Mouse (Mus musculus) ES-Bruce4 (cell line): ENCODE measurements around the gene 1700069L16Rik. TPM values are rescaled to one million over a fixed set of nuclear protein-coding genes. Genes with fewer than 3 reads are reported as not detected.

ENCODE experiments used
- H3K27ac ChIP-seq: 2 replicates; pipeline ENCODE4 v1.5.1; 2012; ENCODE audit warnings: low read length, inconsistent platforms; ENCODE audit not compliant: insufficient read depth
- H3K27me3 ChIP-seq: 2 replicates; pipeline ENCODE4 v1.6.1; 2012; ENCODE audit warnings: mild to moderate bottlenecking, low read length, inconsistent platforms; ENCODE audit not compliant: control insufficient read depth, poor library complexity, insufficient read depth, severe bottlenecking
- H3K36me3 ChIP-seq: 2 replicates; pipeline ENCODE4 v1.6.1; 2012; ENCODE audit warnings: inconsistent platforms, mild to moderate bottlenecking, low read length, moderate library complexity; ENCODE audit not compliant: control insufficient read depth, poor library complexity, insufficient read depth, severe bottlenecking
- H3K4me1 ChIP-seq: one replicate; pipeline ENCODE4 v1.8.1; 2011; ENCODE audit warnings: low read length; ENCODE audit not compliant: control insufficient read depth, insufficient read depth
- H3K4me3 ChIP-seq: 2 replicates; pipeline ENCODE4 v1.5.1; 2011; ENCODE audit warnings: low read depth, mild to moderate bottlenecking, low read length
- H3K9ac ChIP-seq: 2 replicates; pipeline ENCODE4 v1.6.1; 2012; ENCODE audit warnings: low read depth, mild to moderate bottlenecking, inconsistent platforms; ENCODE audit not compliant: poor library complexity, severe bottlenecking
- H3K9me3 ChIP-seq: replicated peaks from 2 replicates; pipeline ENCODE4 v1.6.1; 2012; ENCODE audit warnings: mild to moderate bottlenecking, low read length, inconsistent platforms; ENCODE audit not compliant: control insufficient read depth, poor library complexity, insufficient read depth, severe bottlenecking
- CTCF ChIP-seq: IDR thresholded peaks from one replicate; pipeline ENCODE4 v1.8.1; 2011; ENCODE audit warnings: low read depth, low read length
- EP300 ChIP-seq: IDR thresholded peaks from 2 replicates; pipeline ENCODE4 v1.6.1; 2011; ENCODE audit warnings: low read depth, low read length; ENCODE audit not compliant: insufficient read depth
- POLR2A ChIP-seq: IDR thresholded peaks from one replicate; pipeline ENCODE4 v1.8.1; 2011; ENCODE audit warnings: low read length; ENCODE audit not compliant: insufficient read depth
- polyA plus RNA-seq: library from polyadenylated mRNA; stranded (reverse); fragments of >200 nt; gene quantifications from 2 replicates; pipeline ENCODE4 v1.2.4, GENCODE M21; 2011; ENCODE audit warnings: low read depth; ENCODE audit not compliant: missing spikeins, insufficient read depth, insufficient read length

The 1700069L16Rik gene
- polyA plus RNA-seq, 1 experiment = not detected

DNA sequence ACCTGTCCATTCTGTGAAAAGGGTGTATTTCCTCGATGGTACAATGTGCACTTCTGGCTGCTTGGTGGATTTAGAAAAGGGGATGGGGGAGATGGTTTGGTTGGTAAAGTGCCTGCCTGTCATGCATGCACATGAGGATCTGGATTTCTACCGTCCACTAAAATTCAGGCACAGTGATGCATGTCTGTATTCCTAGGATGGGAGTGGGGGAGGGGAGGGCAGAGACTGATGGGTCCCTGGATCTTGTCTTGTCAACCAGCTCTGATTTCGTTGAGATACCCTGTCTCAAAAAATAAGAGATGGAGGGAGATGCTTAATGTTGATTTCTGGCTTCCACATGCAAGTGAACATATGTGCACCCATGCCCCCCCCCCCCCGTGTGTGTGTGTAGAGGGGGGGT is 30.6 kb downstream of the 1700069L16Rik start:
- Histone ChIP-seq H3K27ac (no peak overlapping the region), H3K36me3 (no peaks in the 10 kb centered on the region), H3K27me3 (no peaks in the 10 kb centered on the region), H3K4me3 (no peak overlapping the region), H3K4me1 (peaks cover 2% of the 10 kb centered on the region), H3K9ac (no peak overlapping the region), H3K9me3 (no peaks in the 10 kb centered on the region)
- TF ChIP-seq CTCF (no peak), EP300 (no peak), POLR2A (no peak)

DNA sequence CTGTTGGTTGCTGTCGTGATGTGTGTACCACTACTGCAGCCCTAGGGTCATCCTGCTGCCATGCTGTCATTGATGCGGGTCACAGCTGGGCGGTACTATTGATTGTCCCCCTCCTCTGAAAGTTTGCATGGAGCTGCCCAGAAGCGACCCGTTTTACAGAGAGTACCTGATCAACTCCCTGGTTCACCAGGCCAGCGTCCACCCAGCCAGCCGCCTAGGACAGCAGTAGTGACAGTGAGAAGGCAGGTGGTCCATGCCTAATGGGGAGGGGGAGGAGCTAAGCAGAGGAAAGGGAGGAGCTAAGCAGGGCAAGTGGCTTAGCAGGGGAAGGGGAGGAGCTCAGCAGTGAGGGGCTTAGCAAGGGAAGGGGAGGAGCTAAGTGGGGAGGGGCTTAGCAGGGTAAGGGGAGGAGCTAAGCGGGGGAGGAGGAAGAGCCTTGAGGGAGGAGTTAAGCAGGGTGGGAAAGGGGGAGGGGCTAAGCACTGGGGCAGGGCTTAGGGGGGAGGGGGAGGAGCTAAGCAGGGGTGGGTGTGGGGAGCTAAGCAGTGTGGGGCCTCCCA is 31.3 kb downstream of the 1700069L16Rik start:
- TF ChIP-seq EP300 (no peak), POLR2A (no peak), CTCF (no peak)
- no peak overlapping the region for H3K9ac ChIP-seq
- no peak overlapping the region for H3K27ac ChIP-seq
- no peaks in the 10 kb centered on the region for H3K36me3 ChIP-seq
- peaks cover 2% of the 10 kb centered on the region for H3K4me1 ChIP-seq
- H3K9me3 ChIP-seq = no peaks in the 10 kb centered on the region
- H3K4me3 ChIP-seq = no peak overlapping the region
- no peaks in the 10 kb centered on the region for H3K27me3 ChIP-seq

DNA sequence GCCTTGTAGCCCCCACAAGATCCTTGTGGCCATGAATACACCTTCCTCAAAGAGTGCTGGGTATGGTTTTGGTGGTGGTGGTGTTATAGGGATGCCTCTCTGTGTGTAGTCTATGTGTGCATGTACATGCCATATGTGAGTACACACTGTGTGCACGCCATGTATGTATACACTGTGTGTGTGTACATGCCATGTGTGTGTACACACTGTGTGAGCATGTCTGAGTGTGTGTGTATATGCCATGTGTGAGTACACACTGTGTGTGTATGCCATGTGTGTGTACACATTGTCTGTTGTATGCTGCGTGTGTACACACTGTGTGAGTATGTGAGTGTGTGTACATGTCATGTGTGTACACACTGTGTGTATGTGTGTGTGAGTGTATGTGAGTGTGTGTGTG is 33.7 kb downstream of the 1700069L16Rik start:
- TF ChIP-seq EP300 (no peak), CTCF (no peak), POLR2A (no peak)
- Histone ChIP-seq H3K9me3 (no peaks in the 10 kb centered on the region), H3K27ac (no peak overlapping the region), H3K36me3 (no peaks in the 10 kb centered on the region), H3K4me3 (no peak overlapping the region), H3K9ac (no peak overlapping the region), H3K4me1 (no peaks in the 10 kb centered on the region), H3K27me3 (no peaks in the 10 kb centered on the region)

DNA sequence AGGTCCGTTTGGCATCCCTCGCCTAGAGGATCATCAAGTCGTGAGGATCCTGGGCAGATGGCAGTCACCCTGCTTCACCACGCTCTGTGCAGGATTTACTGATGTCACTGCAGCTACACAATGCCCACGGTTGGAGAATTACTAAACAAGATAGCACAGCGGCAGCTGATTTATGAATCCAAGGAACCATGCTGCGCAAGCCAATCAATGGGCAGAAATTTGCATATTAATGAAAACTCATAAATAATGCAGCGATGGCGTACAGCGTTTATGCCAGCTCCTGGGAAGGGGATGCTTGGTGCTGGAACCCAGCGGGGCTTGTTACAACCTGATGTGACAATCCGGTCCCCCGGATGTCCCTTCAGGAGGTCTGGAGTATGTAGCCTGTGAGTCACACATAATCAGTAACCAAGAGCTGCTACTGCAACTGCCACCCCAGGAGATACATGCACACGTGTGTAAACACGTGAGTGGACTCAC is 34.5 kb downstream of the 1700069L16Rik start:
- Histone ChIP-seq H3K27ac (no peak overlapping the region), H3K9ac (no peak overlapping the region), H3K36me3 (no peaks in the 10 kb centered on the region), H3K27me3 (no peaks in the 10 kb centered on the region), H3K9me3 (no peaks in the 10 kb centered on the region), H3K4me3 (no peak overlapping the region), H3K4me1 (no peaks in the 10 kb centered on the region)
- no peak for TF ChIP-seq EP300
- no peak for TF ChIP-seq CTCF
- TF ChIP-seq POLR2A = no peak

DNA sequence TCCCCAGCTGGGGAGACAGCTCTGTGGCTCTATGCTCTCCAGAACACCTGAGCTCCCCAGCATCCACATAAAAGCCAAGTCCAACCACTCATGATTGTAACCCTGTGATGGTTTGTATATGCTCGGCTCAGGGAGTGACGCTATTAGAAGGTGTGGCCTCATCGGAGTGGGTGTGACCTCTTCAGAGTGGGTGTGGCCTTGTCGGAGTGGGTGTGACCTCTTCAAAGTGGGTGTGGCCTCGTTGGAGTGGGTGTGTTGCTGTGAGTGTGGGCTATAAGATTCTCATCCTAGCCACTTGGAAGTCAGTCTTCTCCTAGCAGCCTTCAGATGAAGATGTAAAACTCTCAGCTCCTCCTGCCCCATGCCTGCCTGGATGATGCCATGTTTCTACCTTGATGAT is 37.1 kb downstream of the 1700069L16Rik start:
- H3K27ac ChIP-seq = no peak overlapping the region
- H3K4me1 ChIP-seq = peaks cover 3% of the 10 kb centered on the region
- no peaks in the 10 kb centered on the region for H3K27me3 ChIP-seq
- TF ChIP-seq EP300 (no peak), CTCF (no peak), POLR2A (no peak)
- no peak overlapping the region for H3K9ac ChIP-seq
- no peaks in the 10 kb centered on the region for H3K9me3 ChIP-seq
- no peaks in the 10 kb centered on the region for H3K36me3 ChIP-seq
- no peak overlapping the region for H3K4me3 ChIP-seq

DNA sequence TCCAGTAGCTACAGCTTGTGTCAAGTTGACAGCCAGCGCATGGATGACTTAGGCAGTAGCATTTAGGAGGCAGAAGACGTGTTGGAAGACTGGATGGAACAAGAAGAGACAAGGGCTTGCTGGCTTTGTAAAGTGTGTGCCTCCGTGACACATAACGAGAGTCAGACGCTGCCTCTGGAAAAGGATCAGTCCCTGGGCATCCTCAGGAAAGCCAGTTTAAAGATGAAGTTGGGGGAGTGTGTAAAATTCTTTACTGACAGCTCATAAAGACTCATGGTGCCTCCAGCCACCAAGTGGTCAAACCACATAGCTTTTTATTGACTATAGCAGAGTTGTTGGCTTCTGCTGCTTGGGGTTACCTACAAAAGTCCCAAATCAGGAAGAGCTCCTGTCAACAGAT is 39.1 kb downstream of the 1700069L16Rik start:
- Histone ChIP-seq H3K4me1 (peaks cover 3% of the 10 kb centered on the region), H3K9me3 (no peaks in the 10 kb centered on the region), H3K36me3 (no peaks in the 10 kb centered on the region), H3K27me3 (no peaks in the 10 kb centered on the region), H3K4me3 (no peak overlapping the region), H3K27ac (no peak overlapping the region), H3K9ac (no peak overlapping the region)
- TF ChIP-seq CTCF (no peak), POLR2A (no peak), EP300 (no peak)
